In genomic region chr5:124996816-124997215, GRCm38 (mm10) we compare ENCODE assay signal across 15 mouse cellular contexts. TPM values are rescaled to one million over a fixed set of nuclear protein-coding genes. Genes with fewer than 3 reads are reported as not detected.
DNase-seq lines count a peak whose midpoint lies in the region; ATAC-seq lines count a peak whose summit lies in the region.
"Had no signal": no experiment of that assay in that cellular context is flagged by ENCODE, and none has a peak within 500 bp of the region (broad histone marks: within the 10 kb centered on the region; RNA-seq: fewer than 3 reads in every experiment).

No protein-coding gene starts in this region.

- ATAC-seq in monocyte, adult 5-6 weeks (replicated peaks; ENCODE audit: insufficient number of reproducible peaks, low FRiP score, low TSS enrichment, poor library complexity, severe bottlenecking): no peak
- ATAC-seq: CD4-positive, CD25-positive, alpha-beta regulatory T cell, adult 4 months; forebrain, embryonic 15.5 days had no signal

- DNase-seq in kidney, postnatal 10 days: peak; percentile 71
- no peak for DNase-seq in kidney, adult 8-10 months
- peak; percentile 64 to 83 for DNase-seq in frontal cortex, adult 2 months (ENCODE audit: extremely low spot score in 1 of 2, low spot score in 1 of 2)
- peak; percentile 71 to 79 for DNase-seq in left cerebral cortex, postnatal 36 days (ENCODE audit: low spot score in 2 of 2)
- peak; percentile 81 for DNase-seq in right cerebral cortex, adult 18-20 months
- no peak for DNase-seq in heart, adult 8-10 months (ENCODE audit: low spot score)
- no peak for DNase-seq in gastrocnemius, postnatal 36 days
- DNase-seq: cerebellum, postnatal 36 days; heart, adult 2 months; heart, postnatal 4 days; liver; thymus, postnatal 36 days had no signal

- intact Hi-C loops in left cerebral cortex, postnatal 36 days (cut with DNase I): no loop called here
- intact Hi-C loops in gastrocnemius, postnatal 36 days (cut with DNase I): no loop called here

RNA-seq across cellular contexts. Expression of gene Rflna, which starts 6.2 kb away (rescaled TPM):
- 3.7 and 3.8 TPM in 2 replicates for polyA plus RNA-seq in frontal cortex, adult 2 months (2012; rRNA removed)
- 1 to 10 TPM in 1 of 2 experiments, under 1 TPM in 1; 0.44 to 2.5 TPM for total RNA-seq in left cerebral cortex, postnatal 36 days (2021)
- under 1 TPM in 2 of 4 experiments, not detected in 2; 0.19 to 0.24 TPM for total RNA-seq in heart, adult 8-10 months (2022)
- not detected in 3 replicates for total RNA-seq in monocyte, adult 5-6 weeks (2017)
- under 1 TPM in 1 of 2 experiments, not detected in 1; 0.15 TPM for total RNA-seq in gastrocnemius, postnatal 36 days (2021)
- polyA plus RNA-seq: CD4-positive, CD25-positive, alpha-beta regulatory T cell, adult 4 months had no signal

Comparison
In these comparisons a context has a peak if more than half of its experiments do, and no peak if none do; other contexts are left out.
1. DNase-seq: peak in kidney, postnatal 10 days (single experiment), frontal cortex, adult 2 months (2 of 2), left cerebral cortex, postnatal 36 days (2 of 2) and right cerebral cortex, adult 18-20 months (single experiment); none in kidney, adult 8-10 months (0 of 2), heart, adult 8-10 months (single experiment) and gastrocnemius, postnatal 36 days (0 of 2).